Mouse (Mus musculus): ENCODE measurements around the gene 9130230L23Rik.

Gene 9130230L23Rik

DNA sequence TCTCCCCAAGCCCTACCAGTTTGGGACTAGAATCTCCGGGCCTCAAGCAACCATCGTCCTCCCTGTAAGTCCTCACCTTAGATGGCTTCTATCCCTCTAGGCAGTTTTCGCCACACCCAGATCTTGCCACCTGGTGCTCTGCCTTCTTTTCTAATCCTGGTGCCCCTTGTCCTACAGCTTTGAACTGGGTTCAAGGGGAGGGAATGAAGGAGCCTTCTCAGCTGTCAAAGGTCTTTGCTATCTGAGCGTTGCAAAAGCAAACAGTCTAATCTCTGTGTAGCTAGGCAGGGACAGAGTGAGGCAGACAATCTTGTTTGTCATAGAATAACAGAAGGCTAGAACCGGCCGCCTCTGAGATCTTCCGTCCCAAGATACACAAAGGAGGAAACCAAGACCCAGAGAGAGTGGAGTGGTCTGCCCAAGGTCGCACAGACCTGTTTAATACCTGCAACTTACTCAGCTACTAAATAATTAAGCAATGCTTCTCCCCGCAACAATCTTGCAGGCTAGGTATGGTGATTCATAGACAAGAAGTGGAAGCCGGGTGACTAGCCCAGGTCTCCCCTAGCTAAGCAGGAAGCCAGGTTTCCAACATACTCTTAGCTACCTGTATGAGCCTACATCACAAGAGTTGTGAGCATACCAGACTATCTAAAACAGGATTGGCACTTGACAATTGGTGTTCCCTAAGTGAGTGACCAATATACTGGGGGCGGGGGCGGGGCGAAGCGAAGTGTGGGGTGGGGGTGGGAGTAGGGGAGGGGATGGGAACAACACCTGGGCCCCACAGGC lies at the start of gene 9130230L23Rik:
TSS of gene 9130230L23Rik (minus strand) at position 152 of the 792 bp plus-strand sequence.
- DNase-seq: no peak

- no peak for DNase-seq
These were observed 48.9 kb upstream of the 9130230L23Rik start for GRCm38 (mm10) chr5:66052777-66053548.

- no peak for DNase-seq
These were observed 46.8 kb upstream of the 9130230L23Rik start for GRCm38 (mm10) chr5:66050841-66051240.

- DNase-seq: no peak
These were observed 42.3 kb upstream of the 9130230L23Rik start for GRCm38 (mm10) chr5:66046356-66046755.

- no peak for DNase-seq
These were observed 39.8 kb upstream of the 9130230L23Rik start for GRCm38 (mm10) chr5:66043897-66044296.

GRCm38 (mm10) chr5:66042651-66043340 lies 38.7 kb upstream of the 9130230L23Rik start:
- DNase-seq: no peak

GRCm38 (mm10) chr5:66040744-66041279 lies 36.7 kb upstream of the 9130230L23Rik start:
- no peak for DNase-seq

- DNase-seq: no peak
These were observed 35.7 kb upstream of the 9130230L23Rik start for GRCm38 (mm10) chr5:66039813-66040212.

- no peak for DNase-seq
These were observed 33.0 kb upstream of the 9130230L23Rik start for GRCm38 (mm10) chr5:66037066-66037465.

DNA sequence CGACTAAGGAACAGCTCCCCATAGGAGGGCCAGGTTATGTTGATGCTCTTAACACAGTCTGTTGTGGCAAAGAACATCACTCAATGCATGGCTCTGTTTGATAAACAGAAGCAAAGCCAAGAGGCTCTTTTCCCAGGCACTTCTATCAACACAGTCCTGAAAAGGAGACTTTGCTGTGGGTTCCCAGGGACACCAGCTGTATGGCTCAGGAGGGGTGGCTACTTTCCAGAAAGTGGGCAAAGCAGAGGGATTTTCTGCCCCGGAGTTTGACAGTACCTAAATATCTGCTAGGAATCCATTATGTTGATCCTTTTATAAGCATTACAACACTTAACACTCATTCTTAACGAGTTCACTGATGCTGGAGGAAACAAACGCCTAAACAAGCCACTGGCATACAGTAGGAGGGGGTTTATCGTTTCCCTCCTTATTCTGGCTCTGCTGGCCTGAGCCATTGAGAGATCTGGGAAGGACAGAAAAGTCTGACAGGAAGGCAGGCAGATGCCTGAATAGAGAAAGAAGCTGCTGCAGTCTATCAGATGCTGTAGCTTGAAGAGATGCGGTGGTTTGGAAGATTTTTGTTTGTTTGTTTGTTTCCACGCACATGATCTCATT lies 32.5 kb upstream of the 9130230L23Rik start:
- no peak for DNase-seq

- no peak for DNase-seq
These were observed 30.5 kb upstream of the 9130230L23Rik start for GRCm38 (mm10) chr5:66034375-66035195.

- no peak for DNase-seq
These were observed 28.7 kb upstream of the 9130230L23Rik start for GRCm38 (mm10) chr5:66032826-66033225.

DNA sequence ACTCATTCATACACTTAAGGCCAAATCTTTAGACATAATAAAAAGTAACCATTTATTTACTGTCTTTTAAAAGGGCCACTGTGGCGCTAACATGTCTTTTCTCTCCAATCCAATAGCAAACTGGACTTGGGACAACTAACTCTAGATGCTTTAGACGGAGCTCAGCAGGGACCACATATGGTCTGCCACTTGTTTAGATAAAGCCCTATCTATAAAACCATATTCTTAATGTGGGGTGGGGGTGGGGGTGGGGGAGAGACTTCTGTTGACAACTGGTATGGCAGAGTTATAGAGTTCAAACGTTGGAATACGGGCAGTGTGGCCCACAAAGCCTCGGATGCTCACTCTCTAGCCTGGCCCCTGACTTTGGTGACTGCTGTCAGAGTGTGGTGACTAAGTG lies 27.6 kb upstream of the 9130230L23Rik start:
- DNase-seq: peak; percentile 29

GRCm38 (mm10) chr5:66028232-66028631 lies 24.1 kb upstream of the 9130230L23Rik start:
- DNase-seq: no peak

DNA sequence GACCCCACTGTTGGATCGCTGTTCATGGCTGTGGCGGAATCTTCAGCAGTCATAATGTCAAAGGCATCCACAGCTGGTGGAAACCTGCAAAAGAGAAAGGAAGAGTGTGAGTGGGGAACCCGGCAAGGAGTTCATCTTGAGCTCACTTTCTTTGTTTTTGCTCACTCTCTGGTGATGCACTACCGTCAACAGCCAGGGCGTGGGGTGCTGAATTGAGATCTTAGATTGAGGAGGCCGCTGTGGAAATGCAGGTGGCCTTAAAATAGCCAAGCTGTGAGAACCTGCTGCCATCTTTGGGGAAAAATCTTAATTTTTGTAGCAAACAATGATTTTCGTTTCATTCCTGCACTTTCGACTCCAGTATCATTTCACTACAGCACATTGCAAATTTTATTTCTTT lies 23.1 kb upstream of the 9130230L23Rik start:
- no peak for DNase-seq

DNA sequence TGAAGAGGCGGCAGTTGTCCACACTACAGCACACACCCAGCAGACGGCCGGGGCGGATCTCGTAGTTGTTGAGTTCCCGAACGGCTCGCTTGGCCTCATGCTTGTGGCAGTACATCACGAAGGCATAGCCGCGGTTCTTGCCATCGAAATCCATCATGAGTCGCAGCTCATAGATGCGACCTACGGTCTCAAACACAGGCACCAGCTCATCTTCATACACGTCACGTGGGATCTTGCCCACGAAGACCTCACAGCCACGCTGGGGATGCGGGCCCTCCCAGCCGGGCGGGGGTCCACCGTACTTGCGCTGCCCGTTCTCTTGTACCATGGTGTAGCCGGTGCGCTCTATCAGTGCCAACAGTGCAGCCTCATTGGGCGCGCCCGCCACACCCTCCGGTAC lies 22.7 kb upstream of the 9130230L23Rik start:
- DNase-seq: no peak

DNA sequence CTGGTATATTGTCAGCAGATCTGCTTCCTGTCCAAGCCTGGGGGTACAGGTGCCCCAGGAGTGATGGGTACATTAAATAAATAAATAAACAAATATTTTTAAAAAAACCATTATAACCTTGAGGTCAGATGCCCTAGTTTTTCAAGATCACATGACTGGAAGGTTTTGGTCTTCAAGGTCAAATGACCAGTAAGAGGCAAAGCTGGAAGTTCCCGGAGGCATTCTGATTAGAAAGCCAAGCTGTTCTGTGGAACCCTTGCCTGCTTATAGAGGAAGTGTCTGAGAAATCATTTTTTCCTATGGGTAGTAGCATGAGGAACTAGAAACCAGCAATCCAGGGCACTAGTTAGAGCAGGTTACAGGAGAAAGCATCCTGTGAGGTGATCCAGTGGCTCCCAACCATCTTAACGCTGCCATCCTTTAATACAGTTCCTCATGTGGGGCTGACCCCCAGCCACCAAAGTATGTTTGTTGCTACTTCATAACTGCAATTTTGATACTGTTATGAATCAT lies 11.4 kb upstream of the 9130230L23Rik start:
- DNase-seq: no peak

DNA sequence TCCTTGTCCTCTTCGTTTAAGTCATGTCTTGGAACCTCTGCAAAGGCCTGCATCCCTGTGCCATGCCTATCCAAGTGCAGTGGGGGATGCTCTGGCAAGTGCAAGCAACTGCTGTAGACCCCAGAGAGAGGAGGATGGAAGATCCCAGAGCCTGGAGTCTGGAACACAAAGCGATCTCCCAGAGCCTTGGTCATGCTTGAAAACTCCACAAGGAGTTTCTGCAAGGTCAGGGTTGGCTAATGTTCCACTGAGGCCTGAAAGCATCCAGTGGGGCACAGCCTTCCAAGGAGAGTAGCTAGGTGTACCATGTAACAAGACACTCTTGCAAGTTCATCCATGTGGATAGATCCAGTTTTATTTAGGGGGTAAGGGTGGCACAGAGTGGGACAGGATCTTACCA lies 10.4 kb upstream of the 9130230L23Rik start:
- DNase-seq: no peak

- no peak for DNase-seq
These were observed 9.9 kb upstream of the 9130230L23Rik start for GRCm38 (mm10) chr5:66013999-66014398.

- no peak for DNase-seq
These were observed 4.3 kb upstream of the 9130230L23Rik start for GRCm38 (mm10) chr5:66008245-66008967.

All from liver (tissue).